ENCODE assay signal across 28 mouse cellular contexts in the genomic region with DNA sequence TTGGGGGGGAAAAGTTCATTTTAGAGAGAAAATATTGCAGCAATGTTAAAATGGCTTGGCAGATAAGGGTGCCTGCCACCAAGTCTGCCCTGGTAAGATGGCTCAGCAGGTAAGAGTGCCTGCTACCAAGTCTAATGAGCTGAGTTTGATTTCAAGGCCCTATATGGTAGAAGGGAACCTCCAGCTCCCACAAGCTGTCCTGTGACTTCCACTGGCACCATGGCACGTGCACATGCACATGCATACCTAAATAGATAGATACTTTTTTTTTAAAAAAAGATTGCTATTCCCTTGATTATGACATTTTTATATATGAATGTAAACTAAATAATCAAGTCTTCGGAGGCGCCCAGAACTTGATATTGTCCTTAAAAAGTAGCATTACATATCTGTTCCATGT. TPM values are rescaled to one million over a fixed set of nuclear protein-coding genes. Genes with fewer than 3 reads are reported as not detected.
"Had no signal": no experiment of that assay in that cellular context is flagged by ENCODE, and none has a peak within 500 bp of the region (broad histone marks: within the 10 kb centered on the region; RNA-seq: fewer than 3 reads in every experiment).

No protein-coding gene starts in this region.

- H3K27me3 ChIP-seq: embryonic facial prominence, embryonic 12.5 days; embryonic facial prominence, embryonic 13.5 days; embryonic facial prominence, embryonic 15.5 days; forebrain, embryonic 12.5 days; forebrain, embryonic 13.5 days; forebrain, embryonic 15.5 days had no signal

- DNase-seq: cerebellum, adult 9-10 months; cerebellum, adult 9-11 months; cerebellum, postnatal 10 days; cerebellum, postnatal 14 days; cerebellum, postnatal 25 days; cerebellum, postnatal 36 days; embryo, embryonic 11 days; forebrain, postnatal 0 days; gastrocnemius, adult 2 months; gastrocnemius, postnatal 10 days; gastrocnemius, postnatal 14 days; gastrocnemius, postnatal 25 days; gastrocnemius, postnatal 36 days; heart, adult 18-20 months; heart, adult 2 months had no signal

- H3K4me3 ChIP-seq: embryonic facial prominence, embryonic 10.5 days; embryonic facial prominence, embryonic 12.5 days; embryonic facial prominence, embryonic 13.5 days; embryonic facial prominence, embryonic 15.5 days; erythroblast, embryonic 14.5 days; forebrain, embryonic 10.5 days; forebrain, embryonic 12.5 days; forebrain, embryonic 13.5 days; forebrain, embryonic 15.5 days; gastrocnemius, adult 2 months; heart, adult 2 months had no signal

- H3K4me2 ChIP-seq: embryonic facial prominence, embryonic 12.5 days; embryonic facial prominence, embryonic 13.5 days; embryonic facial prominence, embryonic 15.5 days; forebrain, embryonic 12.5 days; forebrain, embryonic 13.5 days; forebrain, embryonic 15.5 days had no signal

- H3K9ac ChIP-seq: embryonic facial prominence, embryonic 12.5 days; embryonic facial prominence, embryonic 13.5 days; embryonic facial prominence, embryonic 15.5 days; forebrain, embryonic 12.5 days; forebrain, embryonic 13.5 days; forebrain, embryonic 15.5 days; forebrain, postnatal 0 days had no signal

- H3K36me3 ChIP-seq: embryonic facial prominence, embryonic 10.5 days; embryonic facial prominence, embryonic 12.5 days; embryonic facial prominence, embryonic 13.5 days; embryonic facial prominence, embryonic 15.5 days; forebrain, embryonic 10.5 days; forebrain, embryonic 12.5 days; forebrain, embryonic 15.5 days had no signal

- H3K9me3 ChIP-seq: embryonic facial prominence, embryonic 10.5 days; embryonic facial prominence, embryonic 12.5 days; embryonic facial prominence, embryonic 13.5 days; embryonic facial prominence, embryonic 15.5 days; forebrain, embryonic 10.5 days; forebrain, embryonic 12.5 days; forebrain, embryonic 13.5 days; forebrain, embryonic 15.5 days had no signal

- ATAC-seq: forebrain, embryonic 13.5 days; forebrain, embryonic 14.5 days; forebrain, embryonic 15.5 days; forebrain, embryonic 16.5 days; forebrain, postnatal 0 days had no signal

- H3K4me1 ChIP-seq: embryonic facial prominence, embryonic 10.5 days; embryonic facial prominence, embryonic 12.5 days; embryonic facial prominence, embryonic 13.5 days; embryonic facial prominence, embryonic 15.5 days; forebrain, embryonic 12.5 days; forebrain, embryonic 13.5 days; forebrain, embryonic 15.5 days had no signal

- H3K27ac ChIP-seq: embryonic facial prominence, embryonic 10.5 days; embryonic facial prominence, embryonic 12.5 days; embryonic facial prominence, embryonic 13.5 days; embryonic facial prominence, embryonic 15.5 days; forebrain, embryonic 10.5 days; forebrain, embryonic 12.5 days; forebrain, embryonic 13.5 days; forebrain, embryonic 15.5 days; gastrocnemius, adult 2 months; heart, adult 2 months had no signal

RNA-seq across cellular contexts. Expression of a gene that starts 30.3 kb away (rescaled TPM):
- total RNA-seq: common myeloid progenitor, adult 5-6 weeks; granulocyte monocyte progenitor cell, adult 5-6 weeks had no signal
- polyA plus RNA-seq: erythroblast, embryonic 14.5 days had no signal
